Mouse (Mus musculus) retina, embryonic 14.5 days (tissue): ENCODE results near the gene Krtap14.

Experiments
- DNase-seq: peaks from one replicate; pipeline ENCODE4 v3.0.0-alpha.2; 2015; ENCODE audit warnings: low spot score

The Krtap14 gene

GRCm38 (mm10) chr16:88826095-88826652 lies at the start of gene Krtap14:
TSS of gene Krtap14 (minus strand) at chr16:88826145.
- DNase-seq, result peak; percentile 12

GRCm38 (mm10) chr16:88874169-88874568 lies 48.2 kb upstream of the Krtap14 start, which contains the start of gene Krtap19-2:
TSS of gene Krtap19-2 (minus strand) at chr16:88874269.
- DNase-seq, result no peak

GRCm38 (mm10) chr16:88869311-88869710 lies 43.4 kb upstream of the Krtap14 start, which contains the start of gene Krtap19-1:
TSS of gene Krtap19-1 (minus strand) at chr16:88869411.
- DNase-seq, result no peak

GRCm38 (mm10) chr16:88864887-88865407 lies 39.0 kb upstream of the Krtap14 start:
- DNase-seq, result no peak

- peak; percentile 73 for DNase-seq
Measured at GRCm38 (mm10) chr16:88851450-88851849, 25.5 kb upstream of the Krtap14 start.

GRCm38 (mm10) chr16:88848558-88848957 lies 22.6 kb upstream of the Krtap14 start:
- no peak for DNase-seq

GRCm38 (mm10) chr16:88847363-88847762 lies 21.4 kb upstream of the Krtap14 start:
- no peak for DNase-seq

GRCm38 (mm10) chr16:88826978-88827377 lies 1.0 kb upstream of the Krtap14 start:
- no peak for DNase-seq

GRCm38 (mm10) chr16:88823736-88824135 lies 2.2 kb downstream of the Krtap14 start:
- peak; percentile 54 for DNase-seq

- DNase-seq, result no peak
Measured at GRCm38 (mm10) chr16:88820066-88820465, 5.9 kb downstream of the Krtap14 start, which contains the start of gene Krtap15. TSS of gene Krtap15 (plus strand) at chr16:88820215.

GRCm38 (mm10) chr16:88811827-88812226 lies 14.1 kb downstream of the Krtap14 start, which contains the start of gene Gm20741:
TSS of gene Gm20741 (minus strand) at chr16:88812220.
- no peak for DNase-seq

- DNase-seq, result no peak
Measured at GRCm38 (mm10) chr16:88786786-88787185, 39.2 kb downstream of the Krtap14 start.

- DNase-seq, result no peak
Measured at GRCm38 (mm10) chr16:88777596-88777995, 48.3 kb downstream of the Krtap14 start, which contains the start of gene Gm5965. TSS of gene Gm5965 (plus strand) at chr16:88777896.

GRCm38 (mm10) chr16:88774106-88774505 lies 51.8 kb downstream of the Krtap14 start, which contains the start of gene 2310057N15Rik:
TSS of gene 2310057N15Rik (minus strand) at chr16:88774206.
- no peak for DNase-seq
